Mouse (Mus musculus) liver, embryonic 13.5 days (tissue): ENCODE measurements around the gene Rpain. TPM values are rescaled to one million over a fixed set of nuclear protein-coding genes. Genes with fewer than 3 reads are reported as not detected.

Experiments used
- polyA plus RNA-seq: library from polyadenylated mRNA; unstranded; fragments of >200 nt; fragmentation: Nextera tagmentation; extraction: Ambion mirVana; gene quantifications from 2 replicates; pipeline ENCODE4 v1.2.1, GENCODE M21; 2015

The Rpain gene
- polyA plus RNA-seq, 1 experiment from 2014 or later, result 95.3 TPM

Other genes with a start within 250 kb of the Rpain start
- gene Zfp3, start 206.0 kb upstream of the Rpain start, polyA plus RNA-seq, result 1.2 and 1.8 TPM in 2 replicates
- 0.18 and 0.41 TPM in 2 replicates for gene Scimp, start 157.6 kb upstream of the Rpain start, polyA plus RNA-seq
- 17.6 and 18.6 TPM in 2 replicates for gene Rabep1, start 125.4 kb upstream of the Rpain start, polyA plus RNA-seq
- gene Nup88, start 240 bp upstream of the Rpain start, polyA plus RNA-seq, result 67.4 and 78.9 TPM in 2 replicates
- gene C1qbp, start 12.8 kb downstream of the Rpain start, polyA plus RNA-seq, result 321 and 342 TPM in 2 replicates
- 7.5 and 10.2 TPM in 2 replicates for gene Dhx33, start 34.2 kb downstream of the Rpain start, polyA plus RNA-seq
- 22.6 and 25.4 TPM in 2 replicates for gene Mis12, start 49.4 kb downstream of the Rpain start, polyA plus RNA-seq
- gene Derl2, start 49.6 kb downstream of the Rpain start, polyA plus RNA-seq, result 36.8 and 50.0 TPM in 2 replicates
- 5.0 and 6.3 TPM in 2 replicates for gene 6330403K07Rik, start 63.3 kb downstream of the Rpain start, polyA plus RNA-seq
- 0.10 and 0.12 TPM in 2 replicates for gene Nlrp1a, start 174.5 kb downstream of the Rpain start, polyA plus RNA-seq